In the genomic region with DNA sequence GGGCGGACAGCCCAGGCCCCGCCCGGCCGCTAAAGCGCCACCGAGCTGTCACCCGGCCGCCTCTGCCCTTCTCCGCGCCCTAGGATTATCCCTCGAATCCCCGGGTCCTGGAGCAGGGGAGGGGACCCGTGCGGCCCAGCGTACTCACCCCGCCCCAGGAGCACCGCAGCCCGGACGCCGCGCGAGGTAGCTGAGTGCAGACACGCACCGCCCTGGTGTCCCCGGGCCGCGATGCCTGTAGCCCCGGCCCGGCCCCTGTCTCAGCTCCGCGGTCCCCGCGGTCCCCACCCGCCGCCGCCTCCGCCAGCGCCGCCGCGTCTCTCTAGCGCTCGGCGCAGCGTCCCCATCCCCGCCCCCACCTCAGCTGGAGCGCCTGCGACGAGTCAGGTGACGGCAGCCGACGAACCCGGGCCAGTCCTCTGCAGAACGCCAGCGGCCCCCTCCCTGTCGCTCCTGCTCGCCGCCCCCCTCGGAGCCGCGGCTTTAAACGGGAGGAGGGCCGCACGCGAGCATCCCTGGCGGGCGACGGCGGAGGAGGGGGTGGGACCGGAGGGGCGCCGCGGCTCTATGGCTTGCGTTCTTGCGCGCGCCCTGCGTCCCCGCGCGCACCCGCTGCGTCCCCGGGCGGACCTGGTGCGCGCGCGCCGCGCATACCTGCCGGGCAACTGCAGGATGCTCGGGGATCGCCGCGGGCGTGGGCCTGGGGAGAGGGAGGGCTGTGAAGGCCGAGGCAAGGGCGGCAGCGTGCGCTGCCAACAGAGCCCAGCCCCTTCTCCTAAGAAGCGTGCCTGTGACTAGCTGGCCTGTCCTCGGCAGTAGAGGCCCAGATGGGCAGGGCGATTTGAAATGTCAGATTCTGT, we compare ENCODE assay signal across 9 mouse cellular contexts. TPM values are rescaled to one million over a fixed set of nuclear protein-coding genes. Genes with fewer than 3 reads are reported as not detected.
DNase-seq lines count a peak whose midpoint lies in the region; ATAC-seq and TF ChIP-seq lines count a peak whose summit lies in the region.
"Had no signal": no experiment of that assay in that cellular context is flagged by ENCODE, and none has a peak within 500 bp of the region (broad histone marks: within the 10 kb centered on the region; RNA-seq: fewer than 3 reads in every experiment).

Snap91 (minus strand) TSS at position 542 of the 860 bp plus-strand sequence.

- under 1% methylated on average over 90 of the region's 104 CpGs for WGBS in embryonic facial prominence, embryonic 11.5 days
- WGBS in stomach, embryonic 15.5 days, result under 1% methylated on average over 77 of the region's 104 CpGs

- H3K4me1 ChIP-seq in ES-E14 (ENCODE audit: control insufficient read depth in 2 of 2, insufficient read depth in 2 of 2, low read length in 2 of 2, poor library complexity in 1 of 2), result peaks cover 0 to 2% of the 10 kb centered on the region in 2 experiments; a peak in 1 of 4 replicates
- H3K4me1 ChIP-seq in embryonic facial prominence, embryonic 11.5 days (ENCODE audit: control insufficient read depth, insufficient read depth, low read length), result peaks cover 7% of the 10 kb centered on the region; the same call in 1 of the 2 replicates
- H3K4me1 ChIP-seq in stomach, embryonic 15.5 days, result peaks cover 11% of the 10 kb centered on the region

- no peaks in the 10 kb centered on the region for H3K9me3 ChIP-seq in ES-E14 (ENCODE audit: control insufficient read depth, insufficient read depth, low read depth, low read length)
- H3K9me3 ChIP-seq in embryonic facial prominence, embryonic 11.5 days (replicated peaks; ENCODE audit: control insufficient read depth, low read length), result no peaks in the 10 kb centered on the region
- H3K9me3 ChIP-seq in stomach, embryonic 15.5 days, result no peaks in the 10 kb centered on the region

- H3K27ac ChIP-seq in ES-E14 (ENCODE audit: insufficient read depth, low read depth, low read length, poor library complexity, severe bottlenecking), result no peak within 1 kb of the TSS
- peak within 1 kb of the TSS; percentile 13; the same call in 1 of the 2 replicates for H3K27ac ChIP-seq in embryonic facial prominence, embryonic 11.5 days (replicated peaks; ENCODE audit: low read depth, low read length)
- no peak within 1 kb of the TSS for H3K27ac ChIP-seq in stomach, embryonic 15.5 days

- in situ Hi-C loops in ES-E14 (cut with MboI; ENCODE audit: low sequenced_read_pairs in 2 of 2, unreplicated experiment in 2 of 2), result no loop called here

- H3K36me3 ChIP-seq in ES-E14 (ENCODE audit: control insufficient read depth, insufficient read depth, low read length, poor library complexity, severe bottlenecking), result no peaks in the 10 kb centered on the region
- no peaks in the 10 kb centered on the region for H3K36me3 ChIP-seq in embryonic facial prominence, embryonic 11.5 days (replicated peaks; ENCODE audit: control insufficient read depth, insufficient read depth, low read depth, low read length)
- no peaks in the 10 kb centered on the region for H3K36me3 ChIP-seq in stomach, embryonic 15.5 days

- DNase-seq in ES-E14 (ENCODE audit: low read depth, low spot score), result peak; percentile 58
- peak; percentile 81 for DNase-seq in adrenal gland, postnatal 14 days
- peak; percentile 78 for DNase-seq in embryonic facial prominence, embryonic 11.5 days (ENCODE audit: low spot score)
- DNase-seq in heart, postnatal 10 days, result peak; percentile 73 to 76
- peak; percentile 85 to 90 for DNase-seq in layer of hippocampus, postnatal 10 days (ENCODE audit: low spot score in 2 of 2)

- intact Hi-C loops in heart, postnatal 10 days (cut with DNase I), result loop anchor here (5.0 kb wide), 1 partner anchor 72 kb away; no protein-coding TSS in a partner anchor

- H3K4me3 ChIP-seq in ES-E14 (ENCODE audit: insufficient read depth in 1 of 2, low read depth in 1 of 2, low read length in 2 of 2, poor library complexity in 1 of 2, severe bottlenecking in 1 of 2), result peak within 1 kb of the TSS; percentile 78 to 87
- H3K4me3 ChIP-seq in embryonic facial prominence, embryonic 11.5 days (ENCODE audit: low read depth, low read length), result peak within 1 kb of the TSS; percentile 70
- peak within 1 kb of the TSS; percentile 59 for H3K4me3 ChIP-seq in stomach, embryonic 15.5 days (replicated peaks)
- H3K4me3 ChIP-seq: erythroblast, embryonic 14.5 days had no signal

- ATAC-seq in embryonic facial prominence, embryonic 11.5 days (replicated peaks; ENCODE audit: insufficient number of reproducible peaks, low FRiP score, low TSS enrichment, low read depth), result peak; percentile 94
- 0 out of 2 replicates have a peak, but pooled peaks have one; percentile 25 for ATAC-seq in megakaryocyte progenitor cell, adult 5-6 weeks (replicated peaks; ENCODE audit: poor library complexity)
- peak; percentile 74 for ATAC-seq in stomach, embryonic 15.5 days (ENCODE audit: insufficient read depth, low FRiP score, low read depth)
- ATAC-seq in erythroid progenitor cell, adult 5-6 weeks (replicated peaks; ENCODE audit: low FRiP score, poor library complexity, severe bottlenecking), result no peak

- peaks cover 31% of the 10 kb centered on the region for H3K27me3 ChIP-seq in embryonic facial prominence, embryonic 11.5 days (ENCODE audit: control insufficient read depth, insufficient read depth, low read length)
- H3K27me3 ChIP-seq in stomach, embryonic 15.5 days (replicated peaks), result peaks cover 40% of the 10 kb centered on the region

- peak within 1 kb of the TSS; percentile 97 for H3K4me2 ChIP-seq in embryonic facial prominence, embryonic 11.5 days (ENCODE audit: low read depth, low read length)
- peak within 1 kb of the TSS; percentile 99 for H3K4me2 ChIP-seq in stomach, embryonic 15.5 days

- H3K9ac ChIP-seq in ES-E14 (ENCODE audit: insufficient read depth, low read depth, low read length, poor library complexity, severe bottlenecking), result peak within 1 kb of the TSS; percentile 46; the same call in 1 of the 2 replicates
- H3K9ac ChIP-seq in embryonic facial prominence, embryonic 11.5 days (replicated peaks; ENCODE audit: low read length), result peak within 1 kb of the TSS; percentile 60
- H3K9ac ChIP-seq in stomach, embryonic 15.5 days, result peak within 1 kb of the TSS; percentile 22

TF ChIP-seq in ES-E14, 5 proteins besides CTCF, POLR2A, EP300 and RAD21:
- TF ChIP-seq HCFC1 (IDR thresholded peaks at IDR 0.05; ENCODE audit: borderline replicate concordance, insufficient read depth, low read length), result no peak

RNA-seq across cellular contexts. Expression of gene Snap91, which starts in this region (rescaled TPM):
- 0.79 and 0.80 TPM in 2 replicates for total RNA-seq in ES-E14 (2012; rRNA removed)
- 21.5 and 30.3 TPM in 2 replicates for total RNA-seq in adrenal gland, postnatal 14 days (2021)
- 5.1 and 5.7 TPM in 2 replicates for polyA plus RNA-seq in embryonic facial prominence, embryonic 11.5 days (2014; fragmentation: Nextera tagmentation; extraction: Ambion mirVana)
- total RNA-seq in heart, postnatal 10 days (2021), result 10 to 100 TPM; 35.1 to 40.7 TPM
- total RNA-seq in layer of hippocampus, postnatal 10 days (2021), result 100 to 1,000 TPM; 475 to 527 TPM
- total RNA-seq in megakaryocyte progenitor cell, adult 5-6 weeks (2015), result not detected in 2 replicates
- total RNA-seq in megakaryocyte progenitor cell, adult 5-6 weeks (2017), result not detected in 2 replicates
- polyA plus RNA-seq in stomach, embryonic 15.5 days (2015; fragmentation: Nextera tagmentation; extraction: Ambion mirVana), result 4.7 and 6.8 TPM in 2 replicates
- not detected in 2 replicates for total RNA-seq in erythroid progenitor cell, adult 5-6 weeks (2015; ENCODE audit: low replicate concordance)
- total RNA-seq in erythroid progenitor cell, adult 5-6 weeks (2017; ENCODE audit: low replicate concordance), result not detected in 2 replicates

Comparison
In these comparisons a context has a peak if more than half of its experiments do, and no peak if none do; other contexts are left out.
1. RNA of gene Snap91 (total RNA-seq): 475 to 527 TPM in layer of hippocampus, postnatal 10 days, 35.1 to 40.7 TPM in heart, postnatal 10 days and 21.5 to 30.3 TPM in adrenal gland, postnatal 14 days; 0.79 to 0.80 TPM in ES-E14, not detected in megakaryocyte progenitor cell, adult 5-6 weeks and not detected in erythroid progenitor cell, adult 5-6 weeks; every median in the first group is over 10 times any median in the second.
2. RNA of gene Snap91 (total RNA-seq): 475 to 527 TPM in layer of hippocampus, postnatal 10 days; 35.1 to 40.7 TPM in heart, postnatal 10 days and 21.5 to 30.3 TPM in adrenal gland, postnatal 14 days; every median in the first group is over 10 times any median in the second.
3. Peak in DNase-seq, H3K4me3 ChIP-seq and H3K9ac ChIP-seq in ES-E14; RNA of the gene not detected or under 1 TPM.
4. Peak in ATAC-seq in megakaryocyte progenitor cell, adult 5-6 weeks; RNA of the gene not detected or under 1 TPM.
5. Peak in every context shown above with its lines, with median percentiles within 50 percentile points of each other: DNase-seq, H3K4me3 ChIP-seq and H3K9ac ChIP-seq.